Mouse (Mus musculus) kidney, adult 2 months (tissue): ENCODE measurements at regions not wholly inside any gene's neighbourhood (a gene's known extent, or its start where the extent isn't known, plus 50 kb on each side); places are given as distances from the start of the nearest gene placed in this dataset.

Experiments used
- CTCF ChIP-seq: fragments of 200-500 bp; conservative IDR thresholded peaks from 2 replicates; pipeline ENCODE4 v1.5.1; 2011; ENCODE audit warnings: low read depth, mild to moderate bottlenecking, control low read depth, low read length, moderate library complexity, mixed read lengths; ENCODE audit not compliant: insufficient read depth, insufficient read length
- POLR2A ChIP-seq: fragments of 200-500 bp; IDR thresholded peaks from one replicate; pipeline ENCODE4 v1.6.1; 2011; ENCODE audit warnings: low read depth, low read length, control low read depth

GRCm38 (mm10) chr12:32766575-32766974 is 52.8 kb upstream of the Nampt start:
- TF ChIP-seq POLR2A (no peak), CTCF (no peak)
